Mouse (Mus musculus): ENCODE results near the gene Kndc1.

DNA sequence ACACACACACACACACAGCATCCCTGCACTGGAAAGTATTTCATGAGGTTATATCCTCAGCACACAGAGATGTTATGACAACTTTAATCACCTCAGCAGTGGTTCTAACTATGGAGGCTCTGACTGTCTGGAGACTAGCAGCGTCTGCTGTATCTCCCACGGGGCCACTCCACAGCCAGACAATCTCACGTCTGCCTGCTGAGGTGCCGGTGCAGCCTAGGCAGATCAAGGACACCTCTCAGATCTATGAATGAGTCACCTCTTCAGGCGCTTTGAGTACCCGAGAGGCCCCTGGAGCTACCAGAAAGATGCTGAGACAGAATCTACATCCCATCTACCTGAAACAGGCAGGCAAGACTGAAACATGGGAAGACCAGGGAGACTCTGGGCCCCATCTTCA, 15.9 kb upstream of the Kndc1 start:
- TF ChIP-seq CTCF (IDR thresholded peaks at IDR 0.05; ENCODE audit: borderline replicate concordance, insufficient read depth, low read depth, low read length) (no peak), POLR2A (IDR thresholded peaks at IDR 0.05; ENCODE audit: borderline replicate concordance, insufficient read depth, low read length) (no peak)
